Mouse (Mus musculus) kidney, adult 2 months (tissue): Measurements from ENCODE around the gene Slc17a6.

Source experiments
- CTCF ChIP-seq: fragments of 200-500 bp; conservative IDR thresholded peaks from 2 replicates; pipeline ENCODE4 v1.5.1; 2011; ENCODE audit warnings: low read depth, mild to moderate bottlenecking, control low read depth, low read length, moderate library complexity, mixed read lengths; ENCODE audit not compliant: insufficient read depth, insufficient read length
- POLR2A ChIP-seq: fragments of 200-500 bp; IDR thresholded peaks from one replicate; pipeline ENCODE4 v1.6.1; 2011; ENCODE audit warnings: low read depth, low read length, control low read depth

- TF ChIP-seq CTCF = no peak
- no peak for TF ChIP-seq POLR2A
Measured at GRCm38 (mm10) chr7:51631171-51631570, 9.4 kb downstream of the Slc17a6 start.
